Mouse (Mus musculus): ENCODE measurements around the gene Gmds.
A peak's percentile ranks its signal among the peaks of the same experiment; 100 is the strongest.

Gmds gene

GRCm38 (mm10) chr13:32267184-32267775 lies 71.3 kb downstream of the Gmds start:
- no peak for DNase-seq (ENCODE audit: low spot score)

GRCm38 (mm10) chr13:32266721-32267120 lies 71.8 kb downstream of the Gmds start:
- DNase-seq (ENCODE audit: low spot score), result no peak

- no peak for DNase-seq (ENCODE audit: low spot score)
These were observed 82.4 kb downstream of the Gmds start for GRCm38 (mm10) chr13:32256121-32256520.

GRCm38 (mm10) chr13:32252276-32252675 lies 86.3 kb downstream of the Gmds start:
- DNase-seq (ENCODE audit: low spot score), result no peak

- DNase-seq (ENCODE audit: low spot score), result no peak
These were observed 96.3 kb downstream of the Gmds start for GRCm38 (mm10) chr13:32242200-32242599.

GRCm38 (mm10) chr13:32236269-32236678 lies 102.3 kb downstream of the Gmds start:
- DNase-seq (ENCODE audit: low spot score), result no peak

GRCm38 (mm10) chr13:32235046-32235445 lies 103.5 kb downstream of the Gmds start:
- DNase-seq (ENCODE audit: low spot score), result no peak

GRCm38 (mm10) chr13:32234019-32234418 lies 104.5 kb downstream of the Gmds start:
- no peak for DNase-seq (ENCODE audit: low spot score)

GRCm38 (mm10) chr13:32232391-32232790 lies 106.1 kb downstream of the Gmds start:
- DNase-seq (ENCODE audit: low spot score), result no peak

GRCm38 (mm10) chr13:32231956-32232355 lies 106.6 kb downstream of the Gmds start:
- DNase-seq (ENCODE audit: low spot score), result no peak

- no peak for DNase-seq (ENCODE audit: low spot score)
These were observed 110.5 kb downstream of the Gmds start for GRCm38 (mm10) chr13:32227874-32228562.

- DNase-seq (ENCODE audit: low spot score), result no peak
These were observed 120.9 kb downstream of the Gmds start for GRCm38 (mm10) chr13:32217647-32218046.

- peak; percentile 48 for DNase-seq (ENCODE audit: low spot score)
These were observed 124.7 kb downstream of the Gmds start for GRCm38 (mm10) chr13:32213702-32214452.

GRCm38 (mm10) chr13:32212125-32212524 lies 126.4 kb downstream of the Gmds start:
- DNase-seq (ENCODE audit: low spot score), result no peak

GRCm38 (mm10) chr13:32207172-32207908 lies 131.2 kb downstream of the Gmds start:
- no peak for DNase-seq (ENCODE audit: low spot score)

- DNase-seq (ENCODE audit: low spot score), result no peak
These were observed 158.6 kb downstream of the Gmds start for GRCm38 (mm10) chr13:32179906-32180305.

- DNase-seq (ENCODE audit: low spot score), result no peak
These were observed 159.9 kb downstream of the Gmds start for GRCm38 (mm10) chr13:32178682-32179081.

GRCm38 (mm10) chr13:32177852-32178453 lies 160.6 kb downstream of the Gmds start:
- no peak for DNase-seq (ENCODE audit: low spot score)

- DNase-seq (ENCODE audit: low spot score), result no peak
These were observed 163.5 kb downstream of the Gmds start for GRCm38 (mm10) chr13:32175028-32175427.

- no peak for DNase-seq (ENCODE audit: low spot score)
These were observed 169.4 kb downstream of the Gmds start for GRCm38 (mm10) chr13:32169173-32169572.

- no peak for DNase-seq (ENCODE audit: low spot score)
These were observed 170.7 kb downstream of the Gmds start for GRCm38 (mm10) chr13:32167806-32168205.

- no peak for DNase-seq (ENCODE audit: low spot score)
These were observed 173.0 kb downstream of the Gmds start for GRCm38 (mm10) chr13:32165581-32165980.

Data from layer of hippocampus, adult 9-10 months (tissue).